Mouse (Mus musculus) embryonic facial prominence, embryonic 13.5 days (tissue): Measurements from ENCODE around the gene Efcab5. TPM values are rescaled to one million over a fixed set of nuclear protein-coding genes. Genes with fewer than 3 reads are reported as not detected.
A peak's percentile ranks its signal among the peaks of the same experiment; 100 is the strongest.
"Not testable (repeated sequence)": the region's sequence is repeated elsewhere in the genome, so short reads cannot be mapped to it uniquely, and the experiment has no call there.

ENCODE experiments used
- ATAC-seq: fragments of 200-750 bp; cut with Nextera tagmentation; 2 replicates; pipeline ENCODE4 v1.8.0; 2017; ENCODE audit warnings: low read depth; ENCODE audit not compliant: insufficient number of reproducible peaks, insufficient read depth, low FRiP score, low TSS enrichment
- H3K27ac ChIP-seq: fragments of 300-500 bp; sonication (generic); 2 replicates; pipeline ENCODE4 v1.5.1; 2015; ENCODE audit warnings: moderate library complexity, mild to moderate bottlenecking, inconsistent platforms
- H3K27me3 ChIP-seq: fragments of 300-500 bp; sonication (generic); 2 replicates; pipeline ENCODE4 v1.6.1; 2015; ENCODE audit warnings: mild to moderate bottlenecking, inconsistent platforms
- H3K36me3 ChIP-seq: fragments of 300-500 bp; sonication (generic); 2 replicates; pipeline ENCODE4 v1.6.1; 2015; ENCODE audit warnings: mild to moderate bottlenecking, inconsistent platforms
- H3K4me1 ChIP-seq: fragments of 300-500 bp; sonication (generic); 2 replicates; pipeline ENCODE4 v1.6.1; 2015; ENCODE audit warnings: inconsistent platforms
- H3K4me2 ChIP-seq: fragments of 300-500 bp; sonication (generic); 2 replicates; pipeline ENCODE4 v1.6.1; 2015; ENCODE audit warnings: moderate library complexity, mild to moderate bottlenecking, inconsistent platforms
- H3K4me3 ChIP-seq: fragments of 300-500 bp; sonication (generic); 2 replicates; pipeline ENCODE4 v1.5.1; 2015; ENCODE audit warnings: mild to moderate bottlenecking, inconsistent platforms
- H3K9ac ChIP-seq: fragments of 300-500 bp; sonication (generic); 2 replicates; pipeline ENCODE4 v1.6.1; 2015; ENCODE audit warnings: mild to moderate bottlenecking, inconsistent platforms
- H3K9me3 ChIP-seq: fragments of 300-500 bp; sonication (generic); 2 replicates; pipeline ENCODE4 v1.6.1; 2016; ENCODE audit warnings: inconsistent platforms
- WGBS: fragments of 180-500 bp; shearing (Covaris S2); methylation state at CpG from one replicate; pipeline ENCODE4 v1.1.7; 2015; ENCODE audit warnings: mixed read lengths; 5-methylcytosine and 5-hydroxymethylcytosine counted together
- polyA plus RNA-seq: library from polyadenylated mRNA; unstranded; fragments of >200 nt; fragmentation: Nextera tagmentation; extraction: Ambion mirVana; gene quantifications from 2 replicates; pipeline ENCODE4 v1.2.1, GENCODE M21; 2015

Gene Efcab5
- polyA plus RNA-seq, 1 experiment from 2014 or later, result 0.48 TPM

GRCm38 (mm10) chr11:77174531-77174930 is 14.2 kb downstream of the Efcab5 start:
- Histone ChIP-seq H3K27me3 (no peaks in the 10 kb centered on the region), H3K27ac (no peak overlapping the region), H3K4me3 (no peak overlapping the region)

GRCm38 (mm10) chr11:77173731-77174130 is 15.0 kb downstream of the Efcab5 start:
- no peak for ATAC-seq
- Histone ChIP-seq H3K27ac (no peak overlapping the region), H3K27me3 (no peaks in the 10 kb centered on the region), H3K36me3 (no peaks in the 10 kb centered on the region), H3K9me3 (no peaks in the 10 kb centered on the region), H3K9ac (peak overlapping the region; percentile 46; the same call in 1 of the 2 replicates), H3K4me1 (peaks cover 10% of the 10 kb centered on the region), H3K4me3 (no peak overlapping the region), H3K4me2 (no peak overlapping the region)
- WGBS, result 35% methylated on average over 4 of the region's 4 CpGs

More at GRCm38 (mm10) chr11:77174531-77174930, 14.2 kb downstream of the Efcab5 start:
- Histone ChIP-seq H3K4me2 (no peak overlapping the region), H3K9ac (no peak overlapping the region), H3K36me3 (no peaks in the 10 kb centered on the region), H3K9me3 (no peaks in the 10 kb centered on the region), H3K4me1 (peaks cover 10% of the 10 kb centered on the region)
- no peak for ATAC-seq
- WGBS, result 56% methylated on average over 7 of the region's 7 CpGs

- Histone ChIP-seq H3K27ac (no peak overlapping the region), H3K4me3 (no peak overlapping the region), H3K36me3 (no peaks in the 10 kb centered on the region), H3K9ac (no peak overlapping the region), H3K9me3 (no peaks in the 10 kb centered on the region), H3K4me2 (no peak overlapping the region), H3K27me3 (no peaks in the 10 kb centered on the region), H3K4me1 (no peaks in the 10 kb centered on the region)
- ATAC-seq, result no peak
- 79% methylated on average over 1 of the region's 1 CpGs for WGBS
Measured at GRCm38 (mm10) chr11:77160744-77161143, 28.0 kb downstream of the Efcab5 start.

- no peaks in the 10 kb centered on the region for H3K27me3 ChIP-seq
- H3K9me3 ChIP-seq, result no peaks in the 10 kb centered on the region
- no peak overlapping the region for H3K4me3 ChIP-seq
- ATAC-seq, result no peak
- 77% methylated on average over 9 of the region's 9 CpGs for WGBS
- H3K4me1 ChIP-seq, result no peaks in the 10 kb centered on the region
- H3K27ac ChIP-seq, result no peak overlapping the region
- no peak overlapping the region for H3K4me2 ChIP-seq
- no peak overlapping the region for H3K9ac ChIP-seq
- no peaks in the 10 kb centered on the region for H3K36me3 ChIP-seq
Measured at GRCm38 (mm10) chr11:77160341-77160740, 28.4 kb downstream of the Efcab5 start.

DNA sequence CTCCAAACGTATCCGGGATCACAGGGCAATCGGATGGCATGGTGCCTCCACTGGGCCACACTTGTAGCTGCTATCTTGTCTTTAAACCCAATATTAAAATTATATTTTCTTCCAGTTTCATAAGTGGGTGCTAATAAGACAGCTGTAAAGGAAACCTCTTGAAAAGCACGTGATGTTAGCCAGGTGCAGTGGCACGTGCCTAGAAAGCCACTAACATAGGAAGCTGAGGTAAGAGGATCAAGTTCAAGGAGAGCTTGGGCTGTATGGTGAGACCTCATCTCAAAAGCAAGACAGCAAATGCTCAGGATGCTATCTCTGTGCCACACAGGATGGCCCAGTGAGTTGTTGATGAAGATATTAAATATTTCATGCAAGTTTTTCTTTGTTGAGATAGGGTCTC is 34.6 kb downstream of the Efcab5 start:
- 82% methylated on average over 5 of the region's 5 CpGs for WGBS
- H3K9me3 ChIP-seq, result no peaks in the 10 kb centered on the region
- no peak overlapping the region for H3K4me3 ChIP-seq

DNA sequence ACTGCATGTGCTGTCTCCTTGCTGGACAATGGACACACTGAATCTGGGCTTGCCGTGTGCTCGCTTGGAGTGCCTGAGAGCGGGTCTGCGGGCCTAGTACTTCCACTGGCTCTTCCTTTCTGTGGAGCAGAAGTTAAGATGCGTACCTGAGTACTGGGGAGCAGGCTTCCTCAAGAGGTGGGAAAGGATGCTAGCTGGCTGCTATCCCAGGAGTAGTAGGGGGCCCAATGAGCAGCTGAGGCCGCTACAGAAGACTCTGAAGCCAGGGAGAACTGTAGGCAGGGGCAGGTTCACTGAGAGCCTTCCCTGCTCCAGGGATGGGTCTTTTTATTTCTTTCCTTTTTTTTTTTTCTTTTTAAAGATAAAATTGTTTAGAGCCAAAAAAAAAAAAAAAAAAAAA is 38.0 kb downstream of the Efcab5 start:
- no peaks in the 10 kb centered on the region for H3K4me1 ChIP-seq
- no peak overlapping the region for H3K9ac ChIP-seq
- H3K27ac ChIP-seq, result no peak overlapping the region
- H3K36me3 ChIP-seq, result no peaks in the 10 kb centered on the region
- ATAC-seq, result no peak
- H3K4me2 ChIP-seq, result no peak overlapping the region
- WGBS, result 93% methylated on average over 6 of the region's 6 CpGs
- no peaks in the 10 kb centered on the region for H3K9me3 ChIP-seq
- H3K4me3 ChIP-seq, result no peak overlapping the region
- H3K27me3 ChIP-seq, result no peaks in the 10 kb centered on the region

More for the DNA sequence above, 34.6 kb downstream of the Efcab5 start:
- Histone ChIP-seq H3K27ac (no peak overlapping the region), H3K9ac (no peak overlapping the region), H3K27me3 (no peaks in the 10 kb centered on the region), H3K4me1 (no peaks in the 10 kb centered on the region), H3K36me3 (no peaks in the 10 kb centered on the region), H3K4me2 (no peak overlapping the region)
- ATAC-seq, result no peak

- H3K4me2 ChIP-seq, H3K9me3 ChIP-seq, H3K9ac ChIP-seq, H3K27ac ChIP-seq, H3K27me3 ChIP-seq, H3K4me3 ChIP-seq, ATAC-seq, H3K36me3 ChIP-seq, H3K4me1 ChIP-seq: not testable (repeated sequence)
- 87% methylated on average over 22 of the region's 22 CpGs for WGBS
Measured at GRCm38 (mm10) chr11:77149783-77150630, 38.8 kb downstream of the Efcab5 start.

- H3K4me2 ChIP-seq, result no peak overlapping the region
- no peak overlapping the region for H3K9ac ChIP-seq
- no peaks in the 10 kb centered on the region for H3K9me3 ChIP-seq
- ATAC-seq, result no peak
- no peaks in the 10 kb centered on the region for H3K4me1 ChIP-seq
- 81% methylated on average over 2 of the region's 2 CpGs for WGBS
- H3K27ac ChIP-seq, result no peak overlapping the region
- no peak overlapping the region for H3K4me3 ChIP-seq
- H3K27me3 ChIP-seq, result no peaks in the 10 kb centered on the region
- no peaks in the 10 kb centered on the region for H3K36me3 ChIP-seq
Measured at GRCm38 (mm10) chr11:77148774-77149173, 40.0 kb downstream of the Efcab5 start.

- no peaks in the 10 kb centered on the region for H3K27me3 ChIP-seq
- no peaks in the 10 kb centered on the region for H3K4me1 ChIP-seq
- no peak overlapping the region for H3K27ac ChIP-seq
- 90% methylated on average over 3 of the region's 3 CpGs for WGBS
- H3K9ac ChIP-seq, result no peak overlapping the region
- ATAC-seq, result no peak
- no peaks in the 10 kb centered on the region for H3K36me3 ChIP-seq
- H3K4me2 ChIP-seq, result no peak overlapping the region
- H3K9me3 ChIP-seq, result no peaks in the 10 kb centered on the region
- H3K4me3 ChIP-seq, result no peak overlapping the region
Measured at GRCm38 (mm10) chr11:77147753-77148152, 41.0 kb downstream of the Efcab5 start.

- Histone ChIP-seq H3K4me2 (no peak overlapping the region), H3K9me3 (no peaks in the 10 kb centered on the region), H3K36me3 (no peaks in the 10 kb centered on the region), H3K9ac (no peak overlapping the region), H3K4me1 (no peaks in the 10 kb centered on the region), H3K27me3 (no peaks in the 10 kb centered on the region), H3K27ac (no peak overlapping the region), H3K4me3 (no peak overlapping the region)
- 78% methylated on average over 4 of the region's 4 CpGs for WGBS
- no peak for ATAC-seq
Measured at GRCm38 (mm10) chr11:77145423-77145822, 43.3 kb downstream of the Efcab5 start.

GRCm38 (mm10) chr11:77141938-77142337 is 46.8 kb downstream of the Efcab5 start:
- H3K9me3 ChIP-seq, result no peaks in the 10 kb centered on the region
- no peaks in the 10 kb centered on the region for H3K4me1 ChIP-seq
- H3K27ac ChIP-seq, result no peak overlapping the region
- H3K27me3 ChIP-seq, result no peaks in the 10 kb centered on the region
- H3K4me2 ChIP-seq, result no peak overlapping the region
- no peak for ATAC-seq
- no peaks in the 10 kb centered on the region for H3K36me3 ChIP-seq
- no peak overlapping the region for H3K9ac ChIP-seq
- H3K4me3 ChIP-seq, result no peak overlapping the region
- 76% methylated on average over 6 of the region's 6 CpGs for WGBS

DNA sequence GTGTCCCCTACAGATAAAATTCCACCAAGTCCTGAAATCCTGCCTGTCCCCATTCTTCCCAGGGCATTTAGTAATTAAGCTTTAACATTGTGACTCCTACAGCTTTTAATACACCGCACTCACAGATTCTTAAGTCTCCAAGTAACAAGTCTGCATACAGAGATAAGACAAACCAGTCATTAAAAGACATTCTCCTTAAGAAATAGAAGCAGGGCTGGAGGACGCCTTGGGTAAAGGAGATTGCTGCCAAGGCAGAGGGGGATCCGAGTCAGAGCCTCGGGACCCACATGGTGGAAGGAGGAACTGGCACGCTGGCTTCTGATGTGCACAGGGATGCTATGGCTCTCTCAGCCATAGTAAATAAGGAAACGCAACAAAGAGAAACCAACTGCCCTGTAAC is 48.8 kb downstream of the Efcab5 start:
- Histone ChIP-seq H3K9ac (no peak overlapping the region), H3K4me1 (no peaks in the 10 kb centered on the region), H3K27me3 (no peaks in the 10 kb centered on the region), H3K4me3 (no peak overlapping the region), H3K27ac (no peak overlapping the region), H3K36me3 (no peaks in the 10 kb centered on the region), H3K9me3 (no peaks in the 10 kb centered on the region), H3K4me2 (no peak overlapping the region)
- no peak for ATAC-seq
- WGBS, result 84% methylated on average over 6 of the region's 6 CpGs
